Mouse (Mus musculus): ENCODE data around the gene Kif3a. TPM values are rescaled to one million over a fixed set of nuclear protein-coding genes. Genes with fewer than 3 reads are reported as not detected.

Gene Kif3a
- 38.3 and 38.9 TPM in 2 replicates for polyA plus RNA-seq (2015; fragmentation: Nextera tagmentation; extraction: Ambion mirVana)

GRCm38 (mm10) chr11:53567224-53568014 lies at the start of gene Kif3a:
Gene Kif3a, plus strand, starts transcription at chr11:53567379.
- peaks cover 6% of the 10 kb centered on the region for H3K4me1 ChIP-seq (ENCODE audit: control insufficient read depth, insufficient read depth, low read length)
- ATAC-seq (replicated peaks; ENCODE audit: extremely low read depth, insufficient read depth, low FRiP score) = peak; percentile 93
- H3K27me3 ChIP-seq (ENCODE audit: control insufficient read depth, insufficient read depth, low read length) = no peaks in the 10 kb centered on the region
- no peaks in the 10 kb centered on the region for H3K36me3 ChIP-seq (ENCODE audit: control insufficient read depth, insufficient read depth)
- under 1% methylated on average over 68 of the region's 69 CpGs for WGBS
- peak within 1 kb of the TSS; percentile 75 for H3K4me3 ChIP-seq (ENCODE audit: low read length)
- peak within 1 kb of the TSS; percentile 33; the same call in 1 of the 2 replicates for H3K27ac ChIP-seq (ENCODE audit: low read length)
- peak within 1 kb of the TSS; percentile 83 for H3K4me2 ChIP-seq (ENCODE audit: low read depth, low read length)
- peak within 1 kb of the TSS; percentile 79 for H3K9ac ChIP-seq (ENCODE audit: low read length)
- peaks cover 7% of the 10 kb centered on the region; the same call in 1 of the 2 replicates for H3K9me3 ChIP-seq (replicated peaks; ENCODE audit: control insufficient read depth, low read length)

- Histone ChIP-seq H3K4me3 (ENCODE audit: low read length) (no peak overlapping the region), H3K4me2 (ENCODE audit: low read depth, low read length) (no peak overlapping the region), H3K27ac (ENCODE audit: low read length) (no peak overlapping the region), H3K36me3 (ENCODE audit: control insufficient read depth, insufficient read depth) (no peaks in the 10 kb centered on the region), H3K27me3 (ENCODE audit: control insufficient read depth, insufficient read depth, low read length) (no peaks in the 10 kb centered on the region), H3K4me1 (ENCODE audit: control insufficient read depth, insufficient read depth, low read length) (peaks cover 32% of the 10 kb centered on the region), H3K9me3 (replicated peaks; ENCODE audit: control insufficient read depth, low read length) (no peaks in the 10 kb centered on the region), H3K9ac (ENCODE audit: low read length) (no peak overlapping the region)
- no peak for ATAC-seq (replicated peaks; ENCODE audit: extremely low read depth, insufficient read depth, low FRiP score)
- WGBS = 53% methylated on average over 5 of the region's 5 CpGs
These were observed 48.4 kb upstream of the Kif3a start for GRCm38 (mm10) chr11:53518759-53519158.

- 5% methylated on average over 78 of the region's 79 CpGs for WGBS
- peaks cover 35% of the 10 kb centered on the region for H3K4me1 ChIP-seq (ENCODE audit: control insufficient read depth, insufficient read depth, low read length)
- no peaks in the 10 kb centered on the region for H3K9me3 ChIP-seq (replicated peaks; ENCODE audit: control insufficient read depth, low read length)
- peak; percentile 60 for ATAC-seq (replicated peaks; ENCODE audit: extremely low read depth, insufficient read depth, low FRiP score)
- H3K27me3 ChIP-seq (ENCODE audit: control insufficient read depth, insufficient read depth, low read length) = no peaks in the 10 kb centered on the region
- no peaks in the 10 kb centered on the region for H3K36me3 ChIP-seq (ENCODE audit: control insufficient read depth, insufficient read depth)
- peak within 1 kb of the TSS; percentile 92 for H3K9ac ChIP-seq (ENCODE audit: low read length)
- peak within 1 kb of the TSS; percentile 88 for H3K4me3 ChIP-seq (ENCODE audit: low read length)
- H3K4me2 ChIP-seq (ENCODE audit: low read depth, low read length) = peak within 1 kb of the TSS; percentile 73
- peak within 1 kb of the TSS; percentile 89 for H3K27ac ChIP-seq (ENCODE audit: low read length)
These were observed 47.7 kb upstream of the Kif3a start, which contains the start of gene Sept8 for GRCm38 (mm10) chr11:53519207-53520121. Gene Sept8, plus strand, starts transcription at chr11:53519257.

- ATAC-seq (replicated peaks; ENCODE audit: extremely low read depth, insufficient read depth, low FRiP score) = peak; percentile 66
- Histone ChIP-seq H3K27me3 (ENCODE audit: control insufficient read depth, insufficient read depth, low read length) (no peaks in the 10 kb centered on the region), H3K4me3 (ENCODE audit: low read length) (peak overlapping the region; percentile 88), H3K4me1 (ENCODE audit: control insufficient read depth, insufficient read depth, low read length) (peaks cover 43% of the 10 kb centered on the region), H3K4me2 (ENCODE audit: low read depth, low read length) (peak overlapping the region; percentile 73), H3K36me3 (ENCODE audit: control insufficient read depth, insufficient read depth) (no peaks in the 10 kb centered on the region), H3K27ac (ENCODE audit: low read length) (peak overlapping the region; percentile 89), H3K9me3 (replicated peaks; ENCODE audit: control insufficient read depth, low read length) (no peaks in the 10 kb centered on the region), H3K9ac (ENCODE audit: low read length) (peak overlapping the region; percentile 92)
- WGBS = 1% methylated on average over 24 of the region's 24 CpGs
These were observed 46.8 kb upstream of the Kif3a start for GRCm38 (mm10) chr11:53520122-53520978.

GRCm38 (mm10) chr11:53521120-53521820 lies 45.9 kb upstream of the Kif3a start:
- Histone ChIP-seq H3K4me3 (ENCODE audit: low read length) (peak overlapping the region; percentile 88), H3K4me1 (ENCODE audit: control insufficient read depth, insufficient read depth, low read length) (peaks cover 52% of the 10 kb centered on the region), H3K9me3 (replicated peaks; ENCODE audit: control insufficient read depth, low read length) (no peaks in the 10 kb centered on the region), H3K4me2 (ENCODE audit: low read depth, low read length) (peak overlapping the region; percentile 73), H3K27ac (ENCODE audit: low read length) (peak overlapping the region; percentile 89), H3K27me3 (ENCODE audit: control insufficient read depth, insufficient read depth, low read length) (no peaks in the 10 kb centered on the region), H3K9ac (ENCODE audit: low read length) (peak overlapping the region; percentile 92), H3K36me3 (ENCODE audit: control insufficient read depth, insufficient read depth) (no peaks in the 10 kb centered on the region)
- ATAC-seq (replicated peaks; ENCODE audit: extremely low read depth, insufficient read depth, low FRiP score) = no peak
- WGBS = 31% methylated on average over 16 of the region's 16 CpGs

GRCm38 (mm10) chr11:53521821-53522131 lies 45.4 kb upstream of the Kif3a start:
- Histone ChIP-seq H3K27ac (ENCODE audit: low read length) (peak overlapping the region; percentile 89; the same call in 1 of the 2 replicates), H3K4me3 (ENCODE audit: low read length) (peak overlapping the region; percentile 88; the same call in 1 of the 2 replicates), H3K9ac (ENCODE audit: low read length) (peak overlapping the region; percentile 92; the same call in 1 of the 2 replicates), H3K9me3 (replicated peaks; ENCODE audit: control insufficient read depth, low read length) (no peaks in the 10 kb centered on the region), H3K27me3 (ENCODE audit: control insufficient read depth, insufficient read depth, low read length) (no peaks in the 10 kb centered on the region), H3K36me3 (ENCODE audit: control insufficient read depth, insufficient read depth) (no peaks in the 10 kb centered on the region), H3K4me2 (ENCODE audit: low read depth, low read length) (peak overlapping the region; percentile 73), H3K4me1 (ENCODE audit: control insufficient read depth, insufficient read depth, low read length) (peaks cover 56% of the 10 kb centered on the region)
- WGBS = 57% methylated on average over 7 of the region's 7 CpGs
- ATAC-seq (replicated peaks; ENCODE audit: extremely low read depth, insufficient read depth, low FRiP score) = no peak

- Histone ChIP-seq H3K9me3 (replicated peaks; ENCODE audit: control insufficient read depth, low read length) (no peaks in the 10 kb centered on the region), H3K36me3 (ENCODE audit: control insufficient read depth, insufficient read depth) (no peaks in the 10 kb centered on the region), H3K4me3 (ENCODE audit: low read length) (no peak overlapping the region), H3K4me2 (ENCODE audit: low read depth, low read length) (no peak overlapping the region), H3K27ac (ENCODE audit: low read length) (no peak overlapping the region), H3K27me3 (ENCODE audit: control insufficient read depth, insufficient read depth, low read length) (no peaks in the 10 kb centered on the region), H3K4me1 (ENCODE audit: control insufficient read depth, insufficient read depth, low read length) (peaks cover 60% of the 10 kb centered on the region), H3K9ac (ENCODE audit: low read length) (no peak overlapping the region)
- 88% methylated on average over 3 of the region's 3 CpGs for WGBS
- no peak for ATAC-seq (replicated peaks; ENCODE audit: extremely low read depth, insufficient read depth, low FRiP score)
These were observed 44.8 kb upstream of the Kif3a start for GRCm38 (mm10) chr11:53522362-53522761.

- 39% methylated on average over 9 of the region's 9 CpGs for WGBS
- Histone ChIP-seq H3K9ac (ENCODE audit: low read length) (no peak overlapping the region), H3K27ac (ENCODE audit: low read length) (no peak overlapping the region), H3K27me3 (ENCODE audit: control insufficient read depth, insufficient read depth, low read length) (no peaks in the 10 kb centered on the region), H3K4me3 (ENCODE audit: low read length) (no peak overlapping the region), H3K4me1 (ENCODE audit: control insufficient read depth, insufficient read depth, low read length) (peaks cover 65% of the 10 kb centered on the region), H3K9me3 (replicated peaks; ENCODE audit: control insufficient read depth, low read length) (no peaks in the 10 kb centered on the region), H3K36me3 (ENCODE audit: control insufficient read depth, insufficient read depth) (no peaks in the 10 kb centered on the region), H3K4me2 (ENCODE audit: low read depth, low read length) (no peak overlapping the region)
- ATAC-seq (replicated peaks; ENCODE audit: extremely low read depth, insufficient read depth, low FRiP score) = no peak
These were observed 44.2 kb upstream of the Kif3a start for GRCm38 (mm10) chr11:53522930-53523329.
